Mouse (Mus musculus): ENCODE data around the gene Wdfy1.

GRCm38 (mm10) chr1:79809447-79809846, 33.5 kb upstream of the Wdfy1 start:
- no peak for TF ChIP-seq CTCF (IDR thresholded peaks at IDR 0.05; ENCODE audit: control insufficient read depth, insufficient read depth, insufficient replicate concordance, low read depth, low read length)
- TF ChIP-seq POLR2A (IDR thresholded peaks at IDR 0.05; ENCODE audit: control insufficient read depth, low read depth, low read length): no peak
